Mouse (Mus musculus) neural tube, embryonic 15.5 days (tissue): ENCODE measurements at regions not wholly inside any gene's neighbourhood (a gene's known extent, or its start where the extent isn't known, plus 50 kb on each side); places are given as distances from the start of the nearest gene placed in this dataset.
"Not testable (repeated sequence)": the region's sequence is repeated elsewhere in the genome, so short reads cannot be mapped to it uniquely, and the experiment has no call there.

Source experiments
- ATAC-seq: fragments of 200-750 bp; cut with Nextera tagmentation; 2 replicates; pipeline ENCODE4 v1.8.0; 2017; ENCODE audit warnings: mild to moderate bottlenecking, moderate TSS enrichment, moderate library complexity; ENCODE audit not compliant: low FRiP score
- H3K27ac ChIP-seq: fragments of 300-500 bp; sonication (generic); replicated peaks from 2 replicates; pipeline ENCODE4 v1.5.1; 2015; ENCODE audit warnings: mild to moderate bottlenecking, inconsistent platforms
- H3K27me3 ChIP-seq: fragments of 300-500 bp; sonication (generic); replicated peaks from 2 replicates; pipeline ENCODE4 v1.6.1; 2015; ENCODE audit warnings: inconsistent platforms
- H3K36me3 ChIP-seq: fragments of 300-500 bp; sonication (generic); 2 replicates; pipeline ENCODE4 v1.6.1; 2015; ENCODE audit warnings: inconsistent platforms
- H3K4me1 ChIP-seq: fragments of 300-500 bp; sonication (generic); 2 replicates; pipeline ENCODE4 v1.6.1; 2015; ENCODE audit warnings: inconsistent platforms
- H3K4me2 ChIP-seq: fragments of 300-500 bp; sonication (generic); 2 replicates; pipeline ENCODE4 v1.6.1; 2015; ENCODE audit warnings: inconsistent platforms, mild to moderate bottlenecking, moderate library complexity
- H3K4me3 ChIP-seq: fragments of 300-500 bp; sonication (generic); replicated peaks from 2 replicates; pipeline ENCODE4 v1.5.1; 2015; ENCODE audit warnings: mild to moderate bottlenecking, inconsistent platforms
- H3K9ac ChIP-seq: fragments of 300-500 bp; sonication (generic); replicated peaks from 2 replicates; pipeline ENCODE4 v1.6.1; 2015; ENCODE audit warnings: mild to moderate bottlenecking, inconsistent platforms
- H3K9me3 ChIP-seq: fragments of 300-500 bp; sonication (generic); replicated peaks from 2 replicates; pipeline ENCODE4 v1.6.1; 2016; ENCODE audit warnings: inconsistent platforms
- WGBS: fragments of 180-500 bp; shearing (Covaris S2); methylation state at CpG from one replicate; pipeline ENCODE4 v1.1.7; 2015; ENCODE audit warnings: mixed read lengths; 5-methylcytosine and 5-hydroxymethylcytosine counted together

DNA sequence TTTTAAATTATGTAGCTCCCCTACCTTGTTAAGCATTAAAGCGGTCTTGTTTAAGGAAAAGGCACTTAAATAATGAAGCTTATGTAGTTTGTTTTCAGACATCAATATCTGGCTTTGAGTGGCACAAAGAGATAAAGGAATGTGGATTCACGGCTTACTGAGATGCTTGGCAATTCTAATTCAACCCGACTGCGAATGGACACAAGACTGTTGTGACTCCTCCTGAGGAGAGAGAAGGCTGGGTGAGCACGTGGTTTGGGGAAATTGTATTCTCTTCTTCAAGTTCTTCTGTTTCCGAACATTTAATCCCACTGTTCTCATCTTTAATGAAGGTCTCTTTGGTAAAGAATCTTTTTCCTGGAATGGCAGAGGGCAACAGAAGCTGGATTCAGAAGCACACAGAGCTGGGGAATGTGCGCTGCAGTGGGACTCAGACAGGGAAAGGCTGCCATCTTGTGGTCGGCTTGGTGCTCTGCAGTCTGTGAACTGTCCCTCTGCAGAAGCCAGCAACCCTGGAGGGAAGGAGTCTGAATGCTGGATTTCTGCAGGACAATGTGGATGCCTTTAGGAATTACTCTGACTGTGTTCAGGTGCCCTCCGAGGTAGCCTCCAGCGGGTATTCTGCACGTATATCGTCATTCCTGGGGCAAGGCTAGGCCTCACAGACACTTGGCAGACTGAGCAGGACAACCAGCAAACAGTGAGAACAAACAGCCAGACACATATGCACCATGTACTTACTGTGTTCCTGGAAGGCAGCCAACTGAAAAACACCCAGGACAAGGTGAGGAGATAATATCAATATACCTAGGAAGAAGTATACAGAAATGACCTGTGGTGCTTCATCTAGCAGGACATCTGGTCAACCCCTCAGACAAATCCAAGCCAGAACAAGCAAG lies 54.0 kb upstream of the Pax1 start:
- no peaks in the 10 kb centered on the region for H3K4me1 ChIP-seq
- H3K27ac ChIP-seq = no peak overlapping the region
- H3K4me3 ChIP-seq = no peak overlapping the region
- ATAC-seq = peak; percentile 95
- WGBS = 20% methylated on average over 12 of the region's 12 CpGs
- H3K4me2 ChIP-seq = no peak overlapping the region
- H3K27me3 ChIP-seq = peaks cover 33% of the 10 kb centered on the region
- no peaks in the 10 kb centered on the region for H3K36me3 ChIP-seq
- H3K9me3 ChIP-seq = no peaks in the 10 kb centered on the region
- no peak overlapping the region for H3K9ac ChIP-seq

DNA sequence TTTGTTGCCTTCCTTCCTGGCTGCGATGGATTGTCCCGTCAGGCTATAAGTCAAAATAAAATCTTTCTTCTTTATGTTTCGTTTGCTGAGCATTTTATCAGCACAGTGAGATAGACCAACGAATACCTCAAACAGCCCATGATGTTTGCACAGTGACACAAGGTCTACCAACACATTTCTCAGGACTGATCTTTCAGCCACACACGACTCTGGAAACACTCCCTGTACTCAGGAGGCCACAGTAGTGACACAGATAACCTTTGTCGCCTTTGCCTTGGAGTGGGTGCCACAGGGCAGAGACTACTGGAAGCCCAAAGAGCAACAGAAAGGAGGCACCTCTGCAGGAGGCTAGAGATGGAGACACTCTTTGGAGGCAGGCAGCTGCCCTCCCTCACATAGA lies 55.0 kb upstream of the Pax1 start:
- ATAC-seq = no peak
- Histone ChIP-seq H3K4me3 (no peak overlapping the region), H3K4me2 (no peak overlapping the region), H3K27me3 (peaks cover 28% of the 10 kb centered on the region), H3K9me3 (no peaks in the 10 kb centered on the region), H3K36me3 (no peaks in the 10 kb centered on the region), H3K4me1 (no peaks in the 10 kb centered on the region), H3K27ac (no peak overlapping the region), H3K9ac (no peak overlapping the region)
- WGBS = 76% methylated on average over 6 of the region's 6 CpGs

DNA sequence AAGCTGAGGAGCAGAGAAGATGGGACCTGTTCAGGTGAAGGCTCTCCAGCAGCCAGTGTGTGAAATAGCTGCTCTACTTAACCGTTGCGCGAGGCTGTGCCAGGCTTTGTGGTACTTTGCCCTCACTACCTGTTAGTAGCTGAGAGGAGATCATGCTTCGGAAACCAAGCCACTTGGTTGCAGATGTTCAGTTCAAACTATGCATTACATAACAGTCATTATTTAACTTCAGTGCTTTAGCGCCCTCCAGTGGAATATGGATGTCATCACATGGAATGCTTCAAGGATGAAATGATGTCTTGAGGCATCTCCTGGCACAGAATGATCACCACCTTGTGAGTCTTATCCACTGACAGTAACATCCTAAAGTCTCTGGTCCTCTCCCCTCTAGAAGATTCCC lies 56.5 kb upstream of the Pax1 start:
- no peak overlapping the region for H3K27ac ChIP-seq
- H3K36me3 ChIP-seq = no peaks in the 10 kb centered on the region
- no peak overlapping the region for H3K4me2 ChIP-seq
- H3K9ac ChIP-seq = no peak overlapping the region
- ATAC-seq = 0 out of 2 replicates have a peak, but pooled peaks have one; percentile 8
- no peaks in the 10 kb centered on the region for H3K9me3 ChIP-seq
- no peak overlapping the region for H3K4me3 ChIP-seq
- WGBS = 24% methylated on average over 5 of the region's 5 CpGs
- no peaks in the 10 kb centered on the region for H3K4me1 ChIP-seq
- H3K27me3 ChIP-seq = peaks cover 28% of the 10 kb centered on the region

DNA sequence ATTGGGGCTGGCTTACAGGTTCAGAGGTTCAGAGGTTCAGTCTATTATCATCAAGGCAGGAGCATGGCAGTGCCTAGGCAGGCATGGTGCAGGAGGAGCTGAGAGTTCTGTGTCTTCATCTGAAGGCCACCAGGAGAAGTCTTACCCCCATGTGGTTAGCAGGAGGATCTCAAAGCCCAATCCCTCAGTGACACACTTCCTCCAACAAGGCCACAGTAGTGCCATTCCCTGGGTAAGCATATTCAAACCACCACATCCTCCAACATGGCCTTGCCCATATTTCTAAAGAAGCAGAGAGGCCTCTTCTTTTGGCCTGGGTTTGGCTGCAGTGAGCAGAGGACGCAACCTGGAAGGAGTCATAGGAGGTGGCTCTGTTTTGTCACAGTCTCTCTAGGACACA lies 61.2 kb upstream of the Pax1 start:
- no peak for ATAC-seq
- H3K4me2 ChIP-seq = no peak overlapping the region
- H3K27ac ChIP-seq = no peak overlapping the region
- no peak overlapping the region for H3K4me3 ChIP-seq
- peaks cover 9% of the 10 kb centered on the region for H3K27me3 ChIP-seq
- 93% methylated on average over 1 of the region's 1 CpGs for WGBS
- no peak overlapping the region for H3K9ac ChIP-seq
- H3K9me3 ChIP-seq = no peaks in the 10 kb centered on the region
- H3K4me1 ChIP-seq = peaks cover 15% of the 10 kb centered on the region; the same call in 1 of the 2 replicates
- no peaks in the 10 kb centered on the region for H3K36me3 ChIP-seq

DNA sequence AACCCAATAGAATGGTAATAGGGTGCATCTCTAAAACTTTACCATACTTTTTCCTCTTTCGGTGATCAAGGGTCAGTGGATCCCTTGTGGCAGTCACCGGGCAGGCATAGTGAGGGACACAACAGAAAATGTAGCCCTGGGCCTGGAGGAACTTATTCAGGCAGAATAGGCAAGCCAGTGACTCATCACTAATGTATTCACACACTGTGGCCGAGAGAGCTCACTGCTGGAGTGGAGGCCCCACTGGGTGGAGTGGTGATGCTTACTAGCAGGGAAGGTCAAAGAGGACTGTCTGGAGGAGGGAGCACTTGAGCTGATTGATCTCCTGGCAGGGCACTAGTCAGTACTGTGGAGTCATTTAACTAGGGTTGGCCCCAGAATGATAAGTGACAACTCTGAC lies 62.4 kb upstream of the Pax1 start:
- no peak overlapping the region for H3K27ac ChIP-seq

DNA sequence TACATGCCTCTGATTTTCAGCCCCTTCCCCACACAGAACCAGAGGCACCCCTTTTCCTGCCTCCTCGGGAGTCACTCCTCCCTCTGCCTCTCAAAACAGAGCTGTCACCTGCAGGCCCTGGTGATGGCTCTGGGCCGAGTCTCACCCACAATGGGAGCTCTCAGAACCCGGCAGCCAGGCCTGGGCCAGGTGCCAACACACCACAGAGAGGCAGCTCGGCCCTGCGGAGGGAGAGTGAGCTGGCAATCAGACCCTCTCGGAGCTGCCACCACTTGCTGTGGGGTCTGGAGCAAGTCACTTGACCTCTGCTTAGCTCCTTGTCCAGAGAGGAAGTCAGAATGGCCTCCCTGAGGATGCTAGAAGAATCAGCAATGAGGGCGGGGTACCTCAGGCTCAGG lies 63.2 kb upstream of the Pax1 start:
- Histone ChIP-seq H3K4me1 (peaks cover 15% of the 10 kb centered on the region; the same call in 1 of the 2 replicates), H3K9ac (no peak overlapping the region), H3K27ac (peak overlapping the region; percentile 68), H3K36me3 (no peaks in the 10 kb centered on the region), H3K4me2 (no peak overlapping the region), H3K9me3 (no peaks in the 10 kb centered on the region), H3K27me3 (peaks cover 3% of the 10 kb centered on the region; the same call in 1 of the 2 replicates), H3K4me3 (no peak overlapping the region)
- ATAC-seq = peak; percentile 93
- 38% methylated on average over 7 of the region's 7 CpGs for WGBS

More for the DNA sequence above, 62.4 kb upstream of the Pax1 start:
- Histone ChIP-seq H3K36me3 (no peaks in the 10 kb centered on the region), H3K9me3 (no peaks in the 10 kb centered on the region), H3K27me3 (peaks cover 4% of the 10 kb centered on the region), H3K4me2 (no peak overlapping the region), H3K4me1 (peaks cover 15% of the 10 kb centered on the region; the same call in 1 of the 2 replicates), H3K4me3 (no peak overlapping the region), H3K9ac (no peak overlapping the region)
- 70% methylated on average over 3 of the region's 3 CpGs for WGBS
- ATAC-seq = no peak

DNA sequence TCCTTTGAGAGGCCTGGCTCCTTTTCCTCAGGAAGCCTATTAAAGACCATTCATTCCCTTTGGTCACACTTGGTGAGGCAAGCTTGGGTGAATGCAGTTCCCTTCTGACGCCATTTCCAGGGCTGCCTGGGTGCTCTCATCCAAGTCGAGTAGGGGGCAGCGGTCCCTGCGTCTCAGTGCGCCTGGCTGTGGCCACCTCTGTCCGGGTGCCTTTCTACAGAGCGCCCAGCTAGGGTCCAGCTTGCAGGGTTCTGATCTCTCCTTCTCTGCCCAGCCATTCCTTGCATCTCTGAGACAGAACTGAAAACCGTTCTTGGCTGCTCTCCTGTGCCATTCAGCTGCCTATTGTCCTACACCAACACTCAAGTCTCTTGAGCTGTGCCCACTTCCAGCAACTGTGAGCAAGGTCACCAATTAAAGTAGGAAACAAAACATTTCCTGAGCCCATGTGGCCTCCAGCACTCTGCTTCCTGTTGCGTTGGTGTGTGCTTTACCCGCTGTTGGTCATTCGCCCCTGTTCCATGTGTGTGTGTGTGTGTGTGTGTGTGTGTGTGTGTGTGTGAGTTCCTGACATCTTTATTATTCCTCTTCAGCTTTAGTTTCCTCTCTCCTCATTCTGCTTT lies 63.7 kb upstream of the Pax1 start:
- Histone ChIP-seq H3K9ac (no peak overlapping the region), H3K4me2 (no peak overlapping the region), H3K9me3 (no peaks in the 10 kb centered on the region), H3K36me3 (no peaks in the 10 kb centered on the region), H3K4me1 (peaks cover 15% of the 10 kb centered on the region; the same call in 1 of the 2 replicates), H3K27me3 (peaks cover 2% of the 10 kb centered on the region; the same call in 1 of the 2 replicates), H3K4me3 (no peak overlapping the region), H3K27ac (peak overlapping the region; percentile 68)
- WGBS = 70% methylated on average over 11 of the region's 11 CpGs
- peak; percentile 46; the same call in 1 of the 2 replicates for ATAC-seq

DNA sequence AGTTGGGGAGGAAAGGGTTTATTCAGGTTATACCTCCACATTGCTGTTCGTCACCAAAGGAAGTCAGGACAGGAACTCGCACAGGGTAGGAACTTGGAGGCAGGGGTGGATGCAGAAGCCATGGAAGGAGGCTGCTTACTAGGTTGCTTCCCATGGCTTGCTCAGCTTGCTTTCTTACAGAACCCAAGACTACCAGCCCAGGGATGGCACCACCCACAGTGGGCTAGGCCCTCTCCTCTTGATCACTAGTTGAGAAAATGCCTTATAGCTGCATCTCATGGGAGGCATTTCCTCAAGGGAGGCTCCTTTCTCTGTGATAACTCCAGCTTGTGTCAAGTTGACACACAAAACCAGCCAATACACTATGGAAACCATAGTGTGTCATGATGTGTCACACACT lies 66.8 kb upstream of the Pax1 start:
- H3K4me3 ChIP-seq, H3K9me3 ChIP-seq, H3K27me3 ChIP-seq, H3K36me3 ChIP-seq, ATAC-seq, H3K27ac ChIP-seq, H3K9ac ChIP-seq, H3K4me2 ChIP-seq: not testable (repeated sequence)
- WGBS = 86% methylated on average over 2 of the region's 2 CpGs
- peaks cover 15% of the 10 kb centered on the region; the same call in 1 of the 2 replicates for H3K4me1 ChIP-seq

DNA sequence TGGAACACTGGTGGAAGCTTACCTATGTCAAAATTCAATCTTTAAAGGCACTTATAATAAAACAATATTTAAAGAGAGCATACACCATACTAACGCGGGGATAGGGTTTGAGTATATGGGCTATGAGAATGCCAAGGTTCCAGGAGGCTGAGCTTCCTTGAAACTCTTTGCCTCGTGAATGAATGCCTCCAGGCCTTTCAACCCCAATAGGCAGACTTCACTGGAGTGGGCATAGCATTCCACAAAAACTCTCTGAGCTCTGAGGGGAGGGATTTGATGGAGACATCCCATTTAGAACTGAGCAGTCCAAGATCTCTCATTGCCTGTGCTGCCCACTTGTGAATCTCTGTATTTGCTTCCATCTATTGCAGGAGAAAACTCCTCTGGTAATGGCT lies 68.4 kb upstream of the Pax1 start:
- no peaks in the 10 kb centered on the region for H3K9me3 ChIP-seq
- H3K4me2 ChIP-seq = no peak overlapping the region
- H3K27ac ChIP-seq = no peak overlapping the region
- H3K4me3 ChIP-seq = no peak overlapping the region
- H3K27me3 ChIP-seq = no peaks in the 10 kb centered on the region
- WGBS = 63% methylated on average over 3 of the region's 3 CpGs
- no peak for ATAC-seq
- H3K9ac ChIP-seq = no peak overlapping the region
- 0 out of 2 replicates have a peak, but pooled peaks cover 7% of the 10 kb centered on the region for H3K4me1 ChIP-seq
- no peaks in the 10 kb centered on the region for H3K36me3 ChIP-seq

DNA sequence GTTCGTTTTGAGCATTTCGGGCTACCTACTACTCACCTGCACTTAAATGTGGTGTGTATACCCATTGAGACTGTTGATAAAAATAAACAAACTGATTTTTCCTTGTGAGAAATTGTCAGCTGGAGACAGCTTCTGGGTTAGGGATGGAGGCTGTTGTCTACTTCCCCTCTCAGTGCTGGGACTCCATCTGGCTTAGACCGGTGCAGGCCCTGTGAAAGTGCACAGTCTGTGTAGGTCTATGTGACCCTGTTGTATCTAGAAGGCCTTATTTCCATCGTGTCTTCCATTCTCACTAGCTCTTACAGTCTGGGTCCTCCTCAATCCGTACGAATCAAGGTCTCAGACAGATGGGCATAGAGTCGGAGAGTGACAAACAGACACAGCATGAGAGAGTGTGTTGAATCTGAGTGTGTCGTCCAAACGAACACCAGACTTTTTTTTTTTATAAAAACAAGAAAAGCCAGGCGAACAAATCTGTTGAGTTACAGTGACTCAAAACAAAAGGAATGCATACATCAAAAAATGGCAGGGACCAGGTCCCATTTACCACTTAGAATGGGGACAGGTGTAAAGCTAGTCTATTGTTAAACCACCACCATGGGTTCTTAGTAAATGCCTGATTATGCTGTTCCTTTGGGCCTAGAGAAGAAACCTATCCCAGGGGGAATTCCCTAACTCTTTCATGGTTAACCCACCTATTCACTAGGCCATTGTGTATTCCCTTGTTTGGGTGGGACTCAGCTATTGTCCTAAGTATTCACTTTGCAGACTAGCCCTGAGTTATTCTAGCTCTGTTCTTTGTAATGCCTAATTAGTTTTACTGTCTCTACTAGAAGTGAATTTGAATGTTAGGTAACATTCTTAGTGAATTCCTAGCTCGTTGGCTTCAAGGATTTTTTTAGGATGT lies 69.1 kb upstream of the Pax1 start:
- WGBS = 58% methylated on average over 11 of the region's 11 CpGs
- Histone ChIP-seq H3K9ac (no peak overlapping the region), H3K27me3 (no peaks in the 10 kb centered on the region), H3K4me2 (no peak overlapping the region), H3K27ac (no peak overlapping the region), H3K36me3 (no peaks in the 10 kb centered on the region), H3K9me3 (no peaks in the 10 kb centered on the region), H3K4me1 (0 out of 2 replicates have a peak, but pooled peaks cover under 1% of the 10 kb centered on the region), H3K4me3 (no peak overlapping the region)
- ATAC-seq = no peak

DNA sequence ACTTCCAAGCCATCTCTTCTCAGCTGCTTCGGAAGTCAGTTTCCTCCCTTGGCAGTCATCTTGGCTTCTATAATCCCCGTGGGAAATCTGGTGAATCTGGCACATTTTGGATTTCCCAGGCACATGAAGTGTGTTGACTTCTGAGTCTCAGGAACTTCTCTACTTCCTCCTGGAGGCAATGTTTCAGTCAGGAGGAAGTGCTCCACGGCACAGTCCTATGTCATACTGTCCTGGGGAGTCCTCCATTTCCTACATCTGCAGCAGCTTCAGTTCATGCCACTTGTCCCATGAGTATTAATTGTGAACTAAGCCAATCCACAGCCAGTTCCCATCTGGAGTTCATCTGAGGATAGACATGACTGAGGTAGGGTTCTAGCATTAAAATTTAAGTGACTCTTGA lies 78.3 kb upstream of the Pax1 start:
- H3K4me3 ChIP-seq = no peak overlapping the region
- no peaks in the 10 kb centered on the region for H3K9me3 ChIP-seq
- no peaks in the 10 kb centered on the region for H3K27me3 ChIP-seq
- no peaks in the 10 kb centered on the region for H3K36me3 ChIP-seq
- H3K9ac ChIP-seq = no peak overlapping the region
- WGBS = 76% methylated on average over 3 of the region's 3 CpGs
- no peak for ATAC-seq
- H3K4me1 ChIP-seq = no peaks in the 10 kb centered on the region
- no peak overlapping the region for H3K4me2 ChIP-seq
- H3K27ac ChIP-seq = no peak overlapping the region
